Mouse (Mus musculus): ENCODE data around the gene Zfp566. TPM values are rescaled to one million over a fixed set of nuclear protein-coding genes. Genes with fewer than 3 reads are reported as not detected.
A peak's percentile ranks its signal among the peaks of the same experiment; 100 is the strongest.
"Not testable (repeated sequence)": the region's sequence is repeated elsewhere in the genome, so short reads cannot be mapped to it uniquely, and the experiment has no call there.

The Zfp566 gene
- polyA plus RNA-seq, 1 experiment: 13.7 TPM

DNA sequence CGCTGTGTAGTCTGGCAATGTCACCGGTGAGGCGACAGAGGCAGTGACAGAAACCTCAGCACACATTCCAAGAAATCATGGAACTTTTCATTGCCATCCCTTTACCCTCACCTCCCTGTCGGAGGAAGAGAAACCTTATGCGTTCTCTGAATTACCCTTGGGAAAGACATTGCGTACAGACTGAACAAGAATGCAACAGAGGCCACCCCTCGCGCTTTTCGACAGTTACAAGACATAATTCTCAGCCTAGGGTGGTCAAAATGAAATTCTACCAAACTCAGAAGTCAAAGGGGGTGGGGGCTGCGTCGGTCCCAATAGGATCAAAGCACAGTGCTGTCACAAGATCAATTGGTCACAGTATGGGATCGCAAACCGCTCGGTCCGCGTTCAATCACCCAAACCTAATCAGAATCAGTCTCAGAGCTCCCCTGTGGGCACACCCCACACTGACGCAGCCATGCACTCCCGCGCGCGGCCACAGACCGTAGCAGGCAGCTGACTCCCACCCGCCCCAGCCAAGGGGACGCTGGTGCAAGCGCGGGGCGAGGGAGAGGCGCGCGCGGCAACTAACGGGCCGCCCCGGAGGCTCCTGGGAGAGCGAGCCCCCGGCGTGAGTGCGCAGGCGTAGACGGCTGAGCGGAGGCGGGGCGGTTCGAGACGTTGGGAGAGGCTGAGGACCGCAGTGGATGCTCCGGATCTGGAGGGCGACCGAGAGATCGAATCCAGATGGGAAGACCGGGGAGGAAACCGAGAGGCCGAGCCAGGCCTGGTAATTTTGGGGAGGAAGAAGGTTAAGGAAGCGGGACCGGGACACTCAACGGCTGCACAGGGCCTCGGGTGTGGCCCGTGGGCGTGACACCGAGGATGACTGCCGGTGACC, 31.2 kb upstream of the Zfp566 start, which contains the start of gene Zfp382:
TSS of gene Zfp382 (plus strand) at position 635 of the 880 bp plus-strand sequence.
- TF ChIP-seq POLR2A (IDR thresholded peaks at IDR 0.05; ENCODE audit: insufficient read depth, low read length) (peak; percentile 42), CTCF (IDR thresholded peaks at IDR 0.05; ENCODE audit: low read depth, low read length) (no peak), EP300 (IDR thresholded peaks at IDR 0.05; ENCODE audit: insufficient read depth, low read depth, low read length) (no peak)
- H3K36me3 ChIP-seq (ENCODE audit: control insufficient read depth, insufficient read depth, low read length, poor library complexity, severe bottlenecking): no peaks in the 10 kb centered on the region
- H3K27me3 ChIP-seq (ENCODE audit: control insufficient read depth, insufficient read depth, low read length, poor library complexity, severe bottlenecking): no peaks in the 10 kb centered on the region
- H3K4me1 ChIP-seq (ENCODE audit: control insufficient read depth, insufficient read depth, low read length): no peaks in the 10 kb centered on the region
- peaks cover 14% of the 10 kb centered on the region for H3K9me3 ChIP-seq (replicated peaks; ENCODE audit: control insufficient read depth, insufficient read depth, low read length, poor library complexity, severe bottlenecking)
- H3K27ac ChIP-seq (ENCODE audit: insufficient read depth, low read length): 0 out of 2 replicates have a peak within 1 kb of the TSS, but pooled peaks have one; percentile 29
- H3K9ac ChIP-seq (ENCODE audit: low read depth, poor library complexity, severe bottlenecking): peak within 1 kb of the TSS; percentile 68
- H3K4me3 ChIP-seq (ENCODE audit: low read depth, low read length): peak within 1 kb of the TSS; percentile 97

DNA sequence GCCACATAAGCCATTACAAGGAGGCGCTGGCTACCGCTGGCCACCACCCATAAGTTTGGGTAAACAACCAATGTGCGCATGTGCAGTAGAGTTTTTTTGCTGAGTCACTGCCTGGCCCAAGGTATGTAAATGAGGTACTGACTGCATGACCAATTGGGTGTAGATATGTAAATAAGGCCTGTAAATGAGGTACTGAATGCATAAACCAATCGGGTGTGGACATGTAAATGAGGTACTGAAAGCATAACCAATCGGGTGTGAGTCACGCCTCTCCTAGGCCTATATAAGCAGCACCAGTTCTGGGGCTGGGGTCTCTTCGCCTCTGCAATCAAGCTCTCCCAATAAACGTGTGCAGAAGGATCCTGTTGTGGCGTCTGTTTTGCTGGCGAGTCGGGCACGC, 27.6 kb upstream of the Zfp566 start:
- not testable (repeated sequence) for H3K9ac ChIP-seq (ENCODE audit: low read depth, poor library complexity, severe bottlenecking); H3K4me3 ChIP-seq (ENCODE audit: low read depth, low read length)
- H3K27ac ChIP-seq (ENCODE audit: insufficient read depth, low read length): peak overlapping the region; percentile 78

DNA sequence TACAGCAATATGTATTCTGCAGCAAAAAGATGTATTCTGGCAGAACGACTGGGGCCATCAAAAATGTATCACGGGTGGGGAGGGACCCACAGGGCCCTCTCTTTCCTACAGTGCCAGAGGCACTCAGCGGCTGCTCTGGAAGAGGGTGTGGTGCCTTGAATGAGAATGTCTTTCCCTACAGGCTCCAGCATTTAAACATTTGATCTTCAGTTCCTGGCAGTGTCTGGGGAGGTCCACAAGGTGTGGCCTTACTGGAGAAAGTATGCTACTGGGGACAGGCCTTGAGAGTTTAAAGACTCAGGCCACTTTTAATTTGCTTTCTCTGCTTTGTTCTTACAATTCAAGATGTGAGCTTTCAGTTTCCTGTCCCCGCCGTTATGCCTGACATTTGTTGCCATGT, 25.7 kb upstream of the Zfp566 start:
- no peak overlapping the region for H3K27ac ChIP-seq (ENCODE audit: insufficient read depth, low read length)
- no peak overlapping the region for H3K9ac ChIP-seq (ENCODE audit: low read depth, poor library complexity, severe bottlenecking)
- H3K36me3 ChIP-seq (ENCODE audit: control insufficient read depth, insufficient read depth, low read length, poor library complexity, severe bottlenecking): no peaks in the 10 kb centered on the region
- no peaks in the 10 kb centered on the region for H3K4me1 ChIP-seq (ENCODE audit: control insufficient read depth, insufficient read depth, low read length)
- TF ChIP-seq EP300 (IDR thresholded peaks at IDR 0.05; ENCODE audit: insufficient read depth, low read depth, low read length): no peak
- no peak for TF ChIP-seq POLR2A (IDR thresholded peaks at IDR 0.05; ENCODE audit: insufficient read depth, low read length)
- no peak overlapping the region for H3K4me3 ChIP-seq (ENCODE audit: low read depth, low read length)
- no peaks in the 10 kb centered on the region for H3K27me3 ChIP-seq (ENCODE audit: control insufficient read depth, insufficient read depth, low read length, poor library complexity, severe bottlenecking)
- peaks cover 34% of the 10 kb centered on the region for H3K9me3 ChIP-seq (replicated peaks; ENCODE audit: control insufficient read depth, insufficient read depth, low read length, poor library complexity, severe bottlenecking)

More for the DNA sequence above, 27.6 kb upstream of the Zfp566 start:
- not testable (repeated sequence) for H3K36me3 ChIP-seq (ENCODE audit: control insufficient read depth, insufficient read depth, low read length, poor library complexity, severe bottlenecking); H3K27me3 ChIP-seq (ENCODE audit: control insufficient read depth, insufficient read depth, low read length, poor library complexity, severe bottlenecking); H3K4me1 ChIP-seq (ENCODE audit: control insufficient read depth, insufficient read depth, low read length)
- peaks cover 34% of the 10 kb centered on the region for H3K9me3 ChIP-seq (replicated peaks; ENCODE audit: control insufficient read depth, insufficient read depth, low read length, poor library complexity, severe bottlenecking)

DNA sequence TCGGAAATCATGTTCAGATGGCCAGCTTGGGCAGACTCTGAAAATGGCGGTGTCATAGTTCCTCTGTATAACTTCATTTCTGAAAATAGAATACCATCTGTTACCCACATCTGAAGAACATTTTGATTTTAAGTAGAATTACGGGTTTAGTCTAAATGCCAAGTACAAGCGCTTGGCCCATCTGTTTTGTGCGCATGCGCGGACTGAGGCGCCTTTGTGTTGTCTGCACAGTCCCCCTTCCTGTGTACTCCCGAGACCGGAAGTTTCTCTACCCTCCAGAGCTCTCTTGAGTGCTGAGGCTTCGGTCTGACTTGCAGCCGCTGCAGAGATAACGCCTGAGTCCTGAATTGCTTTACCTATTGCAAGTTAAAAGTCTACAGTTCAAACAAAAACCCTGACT, 9.0 kb upstream of the Zfp566 start:
- Histone ChIP-seq H3K9ac (ENCODE audit: low read depth, poor library complexity, severe bottlenecking) (no peak overlapping the region), H3K36me3 (ENCODE audit: control insufficient read depth, insufficient read depth, low read length, poor library complexity, severe bottlenecking) (peaks cover 16% of the 10 kb centered on the region), H3K4me3 (ENCODE audit: low read depth, low read length) (peak overlapping the region; percentile 54; the same call in 1 of the 2 replicates), H3K27me3 (ENCODE audit: control insufficient read depth, insufficient read depth, low read length, poor library complexity, severe bottlenecking) (no peaks in the 10 kb centered on the region), H3K27ac (ENCODE audit: insufficient read depth, low read length) (no peak overlapping the region), H3K4me1 (ENCODE audit: control insufficient read depth, insufficient read depth, low read length) (no peaks in the 10 kb centered on the region), H3K9me3 (replicated peaks; ENCODE audit: control insufficient read depth, insufficient read depth, low read length, poor library complexity, severe bottlenecking) (0 out of 2 replicates have a peak, but pooled peaks cover 5% of the 10 kb centered on the region)
- TF ChIP-seq POLR2A (IDR thresholded peaks at IDR 0.05; ENCODE audit: insufficient read depth, low read length): no peak
- no peak for TF ChIP-seq EP300 (IDR thresholded peaks at IDR 0.05; ENCODE audit: insufficient read depth, low read depth, low read length)
- no peak for TF ChIP-seq CTCF (IDR thresholded peaks at IDR 0.05; ENCODE audit: low read depth, low read length)

DNA sequence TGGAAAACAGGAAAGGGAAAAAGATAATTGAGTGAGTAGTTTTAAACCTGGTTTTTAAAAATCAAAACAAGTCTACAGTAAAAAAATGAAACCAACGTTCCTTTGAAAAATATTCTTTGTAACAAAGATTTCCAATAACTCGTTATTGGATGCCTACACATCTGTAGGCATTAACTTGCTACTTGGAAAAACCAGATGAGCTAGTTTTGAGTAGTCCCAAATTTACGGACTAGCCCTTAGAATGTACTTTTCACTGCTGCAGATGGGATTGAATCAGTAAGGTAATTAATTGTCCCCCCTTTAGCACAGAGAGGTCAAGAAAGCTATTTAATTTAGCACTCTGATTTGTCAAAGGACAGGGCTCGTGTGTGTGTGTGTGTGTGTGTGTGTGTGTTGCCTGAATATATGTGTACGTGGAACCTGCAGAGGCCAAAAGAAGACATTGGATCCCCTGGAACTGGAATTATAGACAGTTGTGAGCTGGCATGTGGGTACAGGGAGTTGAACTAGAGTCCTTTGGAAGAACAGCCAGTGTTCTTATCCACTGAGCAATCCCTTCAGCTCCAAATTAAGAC, 5.3 kb upstream of the Zfp566 start:
- H3K27ac ChIP-seq (ENCODE audit: insufficient read depth, low read length): peak overlapping the region; percentile 20; the same call in 1 of the 2 replicates
- H3K4me3 ChIP-seq (ENCODE audit: low read depth, low read length): peak overlapping the region; percentile 51
- H3K9ac ChIP-seq (ENCODE audit: low read depth, poor library complexity, severe bottlenecking): peak overlapping the region; percentile 77
- no peaks in the 10 kb centered on the region for H3K36me3 ChIP-seq (ENCODE audit: control insufficient read depth, insufficient read depth, low read length, poor library complexity, severe bottlenecking)
- H3K4me1 ChIP-seq (ENCODE audit: control insufficient read depth, insufficient read depth, low read length): no peaks in the 10 kb centered on the region
- no peaks in the 10 kb centered on the region for H3K9me3 ChIP-seq (replicated peaks; ENCODE audit: control insufficient read depth, insufficient read depth, low read length, poor library complexity, severe bottlenecking)
- TF ChIP-seq CTCF (IDR thresholded peaks at IDR 0.05; ENCODE audit: low read depth, low read length) (no peak), POLR2A (IDR thresholded peaks at IDR 0.05; ENCODE audit: insufficient read depth, low read length) (no peak), EP300 (IDR thresholded peaks at IDR 0.05; ENCODE audit: insufficient read depth, low read depth, low read length) (no peak)
- no peaks in the 10 kb centered on the region for H3K27me3 ChIP-seq (ENCODE audit: control insufficient read depth, insufficient read depth, low read length, poor library complexity, severe bottlenecking)

Measured in ES-Bruce4 (cell line).